Mouse (Mus musculus) T-cell, adult 2 months (primary cell): ENCODE measurements around the gene Olfr348.

ENCODE experiments used
- DNase-seq: peaks from one replicate; pipeline ENCODE4 v3.0.0; 2022; ENCODE audit warnings: low spot score

Gene Olfr348

DNA sequence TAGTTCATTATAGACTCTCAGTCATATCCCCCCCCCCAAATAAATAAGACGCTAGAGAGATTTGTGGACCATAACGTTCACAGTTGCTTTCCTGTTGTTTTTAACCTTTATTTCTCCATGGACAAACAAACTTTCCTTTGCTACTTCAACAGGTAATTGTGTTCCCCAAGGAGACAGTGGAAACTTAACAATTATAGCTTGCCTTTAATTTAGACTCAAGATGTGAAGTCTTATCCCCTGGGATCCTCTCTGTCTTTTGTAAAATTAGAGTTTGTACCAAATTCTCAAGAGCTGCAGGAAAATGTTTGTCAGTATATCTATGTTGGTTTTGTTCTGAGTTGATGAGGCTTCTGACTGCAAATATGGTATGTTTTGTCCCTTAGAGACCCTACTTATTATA lies at the start of gene Olfr348:
Gene Olfr348, plus strand, starts transcription at position 301 of the 400 bp plus-strand sequence.
- no peak for DNase-seq

DNA sequence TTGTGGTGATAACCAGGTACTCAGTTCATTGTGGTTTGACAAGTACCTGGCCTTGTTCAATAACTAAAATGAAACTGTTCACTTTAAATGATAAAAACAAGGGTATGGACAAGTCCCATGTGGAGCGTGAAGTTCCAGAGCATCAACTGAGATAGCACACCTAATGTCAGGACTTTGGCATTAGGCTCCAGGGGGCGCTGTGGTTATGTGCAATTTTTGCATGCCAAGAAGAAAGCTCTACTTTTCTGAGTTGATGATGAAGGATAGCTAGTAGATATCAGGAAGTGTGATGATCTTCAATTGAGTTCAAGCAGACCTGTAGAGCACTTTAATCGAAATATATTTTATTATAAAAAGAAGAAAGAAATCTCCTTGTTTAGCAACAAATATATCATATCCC lies 47.9 kb upstream of the Olfr348 start:
- DNase-seq, result no peak

DNA sequence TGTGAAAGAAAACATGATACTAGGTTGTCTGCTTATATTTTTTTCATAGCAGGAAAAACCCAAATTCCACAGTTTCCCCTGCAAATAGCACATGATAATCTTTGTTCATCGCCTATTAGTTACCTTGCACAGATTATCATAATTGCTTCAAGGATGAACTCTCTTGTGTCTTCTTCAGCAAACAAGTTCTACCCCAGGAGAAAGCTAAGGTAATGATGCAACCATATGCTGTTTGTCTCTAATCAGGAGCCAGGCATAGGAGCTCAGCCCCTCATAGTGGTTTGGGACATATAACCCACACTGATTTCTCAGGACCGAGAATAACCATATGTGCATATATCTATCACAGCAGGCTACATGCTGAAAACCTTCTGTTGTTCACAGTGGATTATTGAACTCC lies 6.2 kb downstream of the Olfr348 start, which contains the start of gene Olfr50:
Gene Olfr50, plus strand, starts transcription at position 301 of the 400 bp plus-strand sequence.
- no peak for DNase-seq

DNA sequence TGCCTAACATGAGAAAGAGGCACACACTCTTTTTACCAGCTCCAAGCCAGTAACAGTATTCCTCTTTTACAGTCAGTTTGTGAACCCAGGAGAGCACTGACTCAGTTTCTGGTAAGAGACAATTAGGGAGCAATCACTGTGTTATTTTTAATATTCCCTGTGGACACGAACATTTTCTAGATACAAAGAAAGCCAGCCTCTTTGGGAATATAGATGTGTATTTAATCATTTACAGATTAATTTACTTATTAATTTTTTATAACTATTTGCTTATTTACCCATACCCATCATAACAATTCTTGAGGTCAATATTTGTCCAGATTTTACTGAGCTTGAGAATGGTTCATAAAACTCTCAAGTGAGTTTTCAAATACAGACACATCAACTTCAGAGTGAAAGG lies 32.9 kb downstream of the Olfr348 start, which contains the start of gene Olfr3:
Gene Olfr3, minus strand, starts transcription at position 101 of the 400 bp plus-strand sequence.
- no peak for DNase-seq
